Mouse (Mus musculus): ENCODE results near the gene Gm20489.

GRCm38 (mm10) chrX:101304646-101305045 is 35.8 kb upstream of the Gm20489 start:
- no peak for TF ChIP-seq CTCF (conservative IDR thresholded peaks at IDR 0.05; ENCODE audit: low read length)
- TF ChIP-seq NANOG (IDR thresholded peaks at IDR 0.05; ENCODE audit: borderline replicate concordance, low read length): no peak
- no peak for TF ChIP-seq POU5F1 (IDR thresholded peaks at IDR 0.05; ENCODE audit: borderline replicate concordance, low read length)
